In genomic region chr8:11777201-11777600, GRCm38 (mm10) we compare ENCODE assay signal across 12 mouse cellular contexts. TPM values are rescaled to one million over a fixed set of nuclear protein-coding genes. Genes with fewer than 3 reads are reported as not detected.
DNase-seq lines count a peak whose midpoint lies in the region; ATAC-seq and TF ChIP-seq lines count a peak whose summit lies in the region.
"Had no signal": no experiment of that assay in that cellular context is flagged by ENCODE, and none has a peak within 500 bp of the region (broad histone marks: within the 10 kb centered on the region; RNA-seq: fewer than 3 reads in every experiment).

No protein-coding gene starts in this region.

- peaks cover 34% of the 10 kb centered on the region; the same call in 1 of the 2 replicates for H3K79me2 ChIP-seq in liver, adult 2 months (ENCODE audit: control insufficient read depth, insufficient read depth, low read length)

- no peak overlapping the region for H3K27ac ChIP-seq in liver, adult 2 months (replicated peaks; ENCODE audit: insufficient read depth, low read depth, low read length)
- no peak overlapping the region for H3K27ac ChIP-seq in liver, embryonic 12.5 days
- H3K27ac ChIP-seq in heart, embryonic 10.5 days: peak overlapping the region; percentile 72
- peak overlapping the region; percentile 13; the same call in 1 of the 2 replicates for H3K27ac ChIP-seq in olfactory bulb, adult 2 months (ENCODE audit: insufficient read depth, low read depth, low read length)
- H3K27ac ChIP-seq: intestine, embryonic 15.5 days had no signal

- H3K4me2 ChIP-seq in liver, embryonic 12.5 days: no peak overlapping the region
- H3K4me2 ChIP-seq: intestine, embryonic 15.5 days had no signal

- no peaks in the 10 kb centered on the region for H3K9me3 ChIP-seq in liver, embryonic 12.5 days (replicated peaks)
- no peaks in the 10 kb centered on the region for H3K9me3 ChIP-seq in heart, embryonic 10.5 days
- H3K9me3 ChIP-seq: intestine, embryonic 15.5 days had no signal

- no peak for TF ChIP-seq CTCF in liver, adult 2 months (IDR thresholded peaks at IDR 0.05; ENCODE audit: low read depth, low read length)
- no peak for TF ChIP-seq CTCF in olfactory bulb, adult 2 months (IDR thresholded peaks at IDR 0.05; ENCODE audit: insufficient read depth, low read depth, low read length)

- intact Hi-C loops in left cerebral cortex, postnatal 36 days (cut with DNase I): no loop called here

- no peak for ATAC-seq in liver, embryonic 12.5 days
- ATAC-seq: intestine, embryonic 15.5 days; lung, postnatal 0 days; Patski had no signal

- H3K9ac ChIP-seq in liver, adult 2 months (ENCODE audit: low read depth, low read length): no peak overlapping the region
- H3K9ac ChIP-seq in liver, embryonic 12.5 days: no peak overlapping the region
- H3K9ac ChIP-seq: intestine, embryonic 15.5 days had no signal

- 56% methylated on average over 10 of the region's 10 CpGs for WGBS in liver, adult 2 months
- WGBS in liver, embryonic 12.5 days (ENCODE audit: insufficient replicate concordance): 70% methylated on average over 10 of the region's 10 CpGs
- WGBS in heart, embryonic 10.5 days: 40% methylated on average over 10 of the region's 10 CpGs
- 50% methylated on average over 10 of the region's 10 CpGs for WGBS in olfactory bulb, adult 2 months

- DNase-seq in cerebellum, postnatal 25 days: peak; percentile 54 to 59
- no peak for DNase-seq in cerebellum, adult 11 months
- DNase-seq in liver, adult 2 months (ENCODE audit: extremely low read depth, low read depth, low spot score): peak; percentile 72
- no peak for DNase-seq in heart, embryonic 10.5 days (ENCODE audit: low spot score)
- no peak for DNase-seq in yolk sac, embryonic 10.5 days (ENCODE audit: low spot score)
- DNase-seq in left cerebral cortex, postnatal 36 days (ENCODE audit: low spot score in 2 of 2): no peak
- DNase-seq: kidney, postnatal 4 days had no signal

- no peak for TF ChIP-seq POLR2A in liver, adult 2 months (IDR thresholded peaks at IDR 0.05; ENCODE audit: extremely low read depth, insufficient read depth, low read length)
- TF ChIP-seq POLR2A in olfactory bulb, adult 2 months (IDR thresholded peaks at IDR 0.05; ENCODE audit: insufficient read depth, low read depth, low read length): no peak

- H3K36me3 ChIP-seq in liver, adult 2 months (ENCODE audit: control insufficient read depth, insufficient read depth, low read length): no peaks in the 10 kb centered on the region
- peaks cover 10% of the 10 kb centered on the region for H3K36me3 ChIP-seq in liver, embryonic 12.5 days
- peaks cover 13% of the 10 kb centered on the region for H3K36me3 ChIP-seq in heart, embryonic 10.5 days
- H3K36me3 ChIP-seq: intestine, embryonic 15.5 days had no signal

- no peak overlapping the region for H3K4me3 ChIP-seq in liver, adult 2 months (ENCODE audit: insufficient read depth, low read depth, low read length)
- H3K4me3 ChIP-seq in liver, embryonic 12.5 days: no peak overlapping the region
- H3K4me3 ChIP-seq in heart, embryonic 10.5 days: no peak overlapping the region
- no peak overlapping the region for H3K4me3 ChIP-seq in olfactory bulb, adult 2 months (ENCODE audit: insufficient read depth, low read depth, low read length)
- H3K4me3 ChIP-seq: intestine, embryonic 15.5 days had no signal

- peaks cover 14% of the 10 kb centered on the region for H3K4me1 ChIP-seq in liver, adult 2 months (ENCODE audit: control insufficient read depth, insufficient read depth, low read length)
- peaks cover 77% of the 10 kb centered on the region for H3K4me1 ChIP-seq in liver, embryonic 12.5 days
- peaks cover 83% of the 10 kb centered on the region for H3K4me1 ChIP-seq in heart, embryonic 10.5 days
- peaks cover 49% of the 10 kb centered on the region for H3K4me1 ChIP-seq in olfactory bulb, adult 2 months (ENCODE audit: control insufficient read depth, insufficient read depth, low read length)

- H3K27me3 ChIP-seq in liver, adult 2 months (ENCODE audit: control insufficient read depth, insufficient read depth, low read length): no peaks in the 10 kb centered on the region
- no peaks in the 10 kb centered on the region for H3K27me3 ChIP-seq in liver, embryonic 12.5 days (replicated peaks)
- H3K27me3 ChIP-seq in heart, embryonic 10.5 days (ENCODE audit: insufficient read depth, poor library complexity, severe bottlenecking): no peaks in the 10 kb centered on the region
- H3K27me3 ChIP-seq: intestine, embryonic 15.5 days; Patski had no signal

RNA-seq across cellular contexts. Expression of gene Arhgef7, which starts 49.7 kb away (rescaled TPM):
- 15.8 and 19.3 TPM in 2 replicates for total RNA-seq in liver, adult 2 months (2014; rRNA removed)
- polyA plus RNA-seq in liver, adult 2 months (2012; rRNA removed): 11.0 and 12.4 TPM in 2 replicates
- polyA plus RNA-seq in liver, embryonic 12.5 days (2016; fragmentation: Nextera tagmentation; extraction: Ambion mirVana): 19.1 and 19.5 TPM in 2 replicates
- polyA plus RNA-seq in heart, embryonic 10.5 days (2016; fragmentation: Nextera tagmentation; extraction: Ambion mirVana): 47.5 and 61.3 TPM in 2 replicates
- 353 TPM in 1 of 2 replicates, not detected in the other for polyA plus RNA-seq in olfactory bulb, adult 2 months (2012; ENCODE audit: insufficient read depth, insufficient read length, low replicate concordance, missing spikeins)
- total RNA-seq in left cerebral cortex, postnatal 36 days (2021): 100 to 1,000 TPM; 112 to 145 TPM

Comparison
In these comparisons a context has a peak if more than half of its experiments do, and no peak if none do; other contexts are left out.
1. DNase-seq: peak in cerebellum, postnatal 25 days (2 of 2) and liver, adult 2 months (single experiment); none in cerebellum, adult 11 months (single experiment), heart, embryonic 10.5 days (single experiment), yolk sac, embryonic 10.5 days (single experiment) and left cerebral cortex, postnatal 36 days (0 of 2).
2. H3K27ac ChIP-seq: peak in heart, embryonic 10.5 days (single experiment) and olfactory bulb, adult 2 months (single experiment); none in liver, adult 2 months (single experiment) and liver, embryonic 12.5 days (single experiment).